18 mouse cellular contexts compared by ENCODE assay signal in the genomic region with DNA sequence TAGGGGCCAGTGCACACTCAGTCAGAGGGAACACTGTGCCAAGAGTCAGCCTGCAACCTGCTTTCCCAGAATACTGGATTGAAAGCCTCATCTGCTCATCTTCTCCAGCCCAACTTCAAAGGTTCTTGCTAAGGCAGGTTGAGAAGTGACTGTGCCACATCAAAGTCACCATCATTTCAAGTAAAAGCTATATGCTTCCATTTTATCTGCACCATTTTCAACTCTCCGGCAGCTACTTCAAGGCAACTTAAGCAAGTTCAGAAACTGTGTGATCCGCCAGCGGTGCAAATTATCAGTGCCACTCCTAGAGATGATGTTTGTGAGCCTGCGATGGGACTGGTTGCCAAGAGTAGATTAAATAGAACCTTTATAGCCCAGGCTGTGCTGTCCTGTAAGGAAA. TPM values are rescaled to one million over a fixed set of nuclear protein-coding genes. Genes with fewer than 3 reads are reported as not detected.
DNase-seq lines count a peak whose midpoint lies in the region; ATAC-seq lines count a peak whose summit lies in the region.
"Had no signal": no experiment of that assay in that cellular context is flagged by ENCODE, and none has a peak within 500 bp of the region (broad histone marks: within the 10 kb centered on the region; RNA-seq: fewer than 3 reads in every experiment).

No protein-coding gene starts in this region.

- H3K4me2 ChIP-seq in forebrain, embryonic 13.5 days = peak overlapping the region; percentile 20; the same call in 1 of the 2 replicates
- no peak overlapping the region for H3K4me2 ChIP-seq in forebrain, embryonic 12.5 days
- H3K4me2 ChIP-seq in neural tube, embryonic 13.5 days = peak overlapping the region; percentile 92
- H3K4me2 ChIP-seq in midbrain, embryonic 14.5 days (ENCODE audit: low read length) = peak overlapping the region; percentile 87
- H3K4me2 ChIP-seq: liver, embryonic 11.5 days; lung, embryonic 14.5 days had no signal

- no peak overlapping the region for H3K9ac ChIP-seq in forebrain, embryonic 13.5 days
- no peak overlapping the region for H3K9ac ChIP-seq in forebrain, embryonic 12.5 days
- H3K9ac ChIP-seq in neural tube, embryonic 13.5 days = no peak overlapping the region
- no peak overlapping the region for H3K9ac ChIP-seq in midbrain, embryonic 14.5 days (replicated peaks; ENCODE audit: low read length)
- H3K9ac ChIP-seq: lung, embryonic 14.5 days had no signal

- WGBS in forebrain, embryonic 13.5 days = 87% methylated on average over 4 of the region's 4 CpGs
- WGBS in forebrain, embryonic 12.5 days = 90% methylated on average over 4 of the region's 4 CpGs
- 75% methylated on average over 4 of the region's 4 CpGs for WGBS in neural tube, embryonic 13.5 days
- WGBS in midbrain, embryonic 14.5 days = 78% methylated on average over 4 of the region's 4 CpGs

- H3K4me1 ChIP-seq in forebrain, embryonic 13.5 days = peaks cover 9% of the 10 kb centered on the region; the same call in 1 of the 2 replicates
- peaks cover 8% of the 10 kb centered on the region; the same call in 1 of the 2 replicates for H3K4me1 ChIP-seq in forebrain, embryonic 12.5 days
- peaks cover 11% of the 10 kb centered on the region for H3K4me1 ChIP-seq in neural tube, embryonic 13.5 days (replicated peaks)
- peaks cover 7% of the 10 kb centered on the region for H3K4me1 ChIP-seq in midbrain, embryonic 14.5 days (ENCODE audit: control insufficient read depth, insufficient read depth, low read length)

- no peaks in the 10 kb centered on the region for H3K9me3 ChIP-seq in forebrain, embryonic 13.5 days (replicated peaks)
- no peaks in the 10 kb centered on the region for H3K9me3 ChIP-seq in forebrain, embryonic 12.5 days
- no peaks in the 10 kb centered on the region for H3K9me3 ChIP-seq in neural tube, embryonic 13.5 days
- H3K9me3 ChIP-seq in midbrain, embryonic 14.5 days (ENCODE audit: control insufficient read depth, low read length) = no peaks in the 10 kb centered on the region
- H3K9me3 ChIP-seq: G1E; heart, embryonic 10.5 days had no signal

- H3K27ac ChIP-seq in forebrain, embryonic 13.5 days = no peak overlapping the region
- no peak overlapping the region for H3K27ac ChIP-seq in forebrain, embryonic 12.5 days
- no peak overlapping the region for H3K27ac ChIP-seq in neural tube, embryonic 13.5 days (replicated peaks)
- no peak overlapping the region for H3K27ac ChIP-seq in midbrain, embryonic 14.5 days (replicated peaks; ENCODE audit: low read depth, low read length)
- H3K27ac ChIP-seq: heart, embryonic 10.5 days; macrophage had no signal

- DNase-seq in neural tube, embryonic 10.5 days (ENCODE audit: extremely low spot score, low spot score) = no peak
- peak; percentile 35 for DNase-seq in midbrain, embryonic 14.5 days
- DNase-seq in kidney, adult 9 months = no peak
- no peak for DNase-seq in right cerebral cortex, adult 18-20 months
- DNase-seq: adrenal gland, adult 2 months; gastrocnemius, postnatal 36 days; heart, postnatal 36 days; kidney, adult 18-20 months; kidney, postnatal 25 days; lung, embryonic 14.5 days had no signal

- 0 out of 2 replicates have a peak, but pooled peaks cover 5% of the 10 kb centered on the region for H3K27me3 ChIP-seq in forebrain, embryonic 13.5 days
- peaks cover 11% of the 10 kb centered on the region; the same call in 1 of the 2 replicates for H3K27me3 ChIP-seq in forebrain, embryonic 12.5 days
- peaks cover 3% of the 10 kb centered on the region; the same call in 1 of the 2 replicates for H3K27me3 ChIP-seq in neural tube, embryonic 13.5 days
- no peaks in the 10 kb centered on the region for H3K27me3 ChIP-seq in midbrain, embryonic 14.5 days (ENCODE audit: control insufficient read depth, insufficient read depth, low read length)

- H3K36me3 ChIP-seq in forebrain, embryonic 13.5 days (ENCODE audit: poor library complexity, severe bottlenecking) = no peaks in the 10 kb centered on the region
- H3K36me3 ChIP-seq in forebrain, embryonic 12.5 days (replicated peaks) = no peaks in the 10 kb centered on the region
- H3K36me3 ChIP-seq in neural tube, embryonic 13.5 days = no peaks in the 10 kb centered on the region
- no peaks in the 10 kb centered on the region for H3K36me3 ChIP-seq in midbrain, embryonic 14.5 days (ENCODE audit: control insufficient read depth, insufficient read depth, low read length)
- H3K36me3 ChIP-seq: G1E; heart, embryonic 10.5 days had no signal

- ATAC-seq in forebrain, embryonic 13.5 days = no peak
- no peak for ATAC-seq in forebrain, embryonic 12.5 days (ENCODE audit: low FRiP score)
- no peak for ATAC-seq in neural tube, embryonic 13.5 days (ENCODE audit: low read depth)
- ATAC-seq in midbrain, embryonic 14.5 days (ENCODE audit: low FRiP score, low TSS enrichment) = no peak

- no peak overlapping the region for H3K4me3 ChIP-seq in forebrain, embryonic 13.5 days
- no peak overlapping the region for H3K4me3 ChIP-seq in forebrain, embryonic 12.5 days (replicated peaks)
- H3K4me3 ChIP-seq in neural tube, embryonic 13.5 days = peak overlapping the region; percentile 60
- H3K4me3 ChIP-seq in midbrain, embryonic 14.5 days (replicated peaks; ENCODE audit: low read depth, low read length) = peak overlapping the region; percentile 57
- H3K4me3 ChIP-seq: heart, embryonic 10.5 days; myocyte had no signal

RNA-seq across cellular contexts. Expression of gene Lrp1b, which starts 2.2 kb away (rescaled TPM):
- polyA plus RNA-seq in forebrain, embryonic 13.5 days (2015; fragmentation: Nextera tagmentation; extraction: Ambion mirVana) = 6.4 and 8.7 TPM in 2 replicates
- 4.7 and 6.1 TPM in 2 replicates for polyA plus RNA-seq in forebrain, embryonic 12.5 days (2016; fragmentation: Nextera tagmentation; extraction: Ambion mirVana)
- 7.7 and 8.2 TPM in 2 replicates for polyA plus RNA-seq in neural tube, embryonic 13.5 days (2015; fragmentation: Nextera tagmentation; extraction: Ambion mirVana)
- 17.8 and 20.2 TPM in 2 replicates for polyA plus RNA-seq in midbrain, embryonic 14.5 days (2014; fragmentation: Nextera tagmentation; extraction: Ambion mirVana)
- polyA plus RNA-seq: G1E; liver, embryonic 11.5 days; lung, embryonic 14.5 days; macrophage; myocyte had no signal

Comparison
In these comparisons a context has a peak if more than half of its experiments do, and no peak if none do; other contexts are left out.
1. H3K4me3 ChIP-seq: peak in neural tube, embryonic 13.5 days (single experiment) and midbrain, embryonic 14.5 days (single experiment); none in forebrain, embryonic 13.5 days (single experiment) and forebrain, embryonic 12.5 days (single experiment).